Mouse (Mus musculus) midbrain, embryonic 13.5 days (tissue): ENCODE results near the gene Slc36a2. TPM values are rescaled to one million over a fixed set of nuclear protein-coding genes. Genes with fewer than 3 reads are reported as not detected.
"Not testable (repeated sequence)": the region's sequence is repeated elsewhere in the genome, so short reads cannot be mapped to it uniquely, and the experiment has no call there.

Experiments
- ATAC-seq: fragments of 200-750 bp; cut with Nextera tagmentation; 2 replicates; pipeline ENCODE4 v1.8.0; 2017; ENCODE audit warnings: mild to moderate bottlenecking, moderate TSS enrichment, moderate library complexity
- H3K27ac ChIP-seq: fragments of 300-500 bp; sonication (generic); 2 replicates; pipeline ENCODE4 v1.5.1; 2015; ENCODE audit warnings: inconsistent platforms, mild to moderate bottlenecking, moderate library complexity
- H3K27me3 ChIP-seq: fragments of 300-500 bp; sonication (generic); 2 replicates; pipeline ENCODE4 v1.6.1; 2015; ENCODE audit warnings: mild to moderate bottlenecking, inconsistent platforms
- H3K36me3 ChIP-seq: fragments of 300-500 bp; sonication (generic); 2 replicates; pipeline ENCODE4 v1.6.1; 2015; ENCODE audit warnings: mild to moderate bottlenecking, inconsistent platforms
- H3K4me1 ChIP-seq: fragments of 300-500 bp; sonication (generic); replicated peaks from 2 replicates; pipeline ENCODE4 v1.6.1; 2015; ENCODE audit warnings: inconsistent platforms
- H3K4me2 ChIP-seq: fragments of 300-500 bp; sonication (generic); replicated peaks from 2 replicates; pipeline ENCODE4 v1.6.1; 2015; ENCODE audit warnings: moderate library complexity, mild to moderate bottlenecking, inconsistent platforms
- H3K4me3 ChIP-seq: fragments of 300-500 bp; sonication (generic); replicated peaks from 2 replicates; pipeline ENCODE4 v1.5.1; 2015; ENCODE audit warnings: mild to moderate bottlenecking, inconsistent platforms
- H3K9ac ChIP-seq: fragments of 300-500 bp; sonication (generic); replicated peaks from 2 replicates; pipeline ENCODE4 v1.6.1; 2015; ENCODE audit warnings: mild to moderate bottlenecking, inconsistent platforms
- H3K9me3 ChIP-seq: fragments of 300-500 bp; sonication (generic); 2 replicates; pipeline ENCODE4 v1.6.1; 2016; ENCODE audit warnings: mild to moderate bottlenecking, inconsistent platforms
- WGBS: fragments of 180-500 bp; shearing (Covaris S2); methylation state at CpG from one replicate; pipeline ENCODE4 v1.1.7; 2015; 5-methylcytosine and 5-hydroxymethylcytosine counted together
- polyA plus RNA-seq: library from polyadenylated mRNA; unstranded; fragments of >200 nt; fragmentation: Nextera tagmentation; extraction: Ambion mirVana; gene quantifications from 2 replicates; pipeline ENCODE4 v1.2.1, GENCODE M21; 2015

Gene Slc36a2
- polyA plus RNA-seq, 1 experiment from 2014 or later, result 0.27 TPM

DNA sequence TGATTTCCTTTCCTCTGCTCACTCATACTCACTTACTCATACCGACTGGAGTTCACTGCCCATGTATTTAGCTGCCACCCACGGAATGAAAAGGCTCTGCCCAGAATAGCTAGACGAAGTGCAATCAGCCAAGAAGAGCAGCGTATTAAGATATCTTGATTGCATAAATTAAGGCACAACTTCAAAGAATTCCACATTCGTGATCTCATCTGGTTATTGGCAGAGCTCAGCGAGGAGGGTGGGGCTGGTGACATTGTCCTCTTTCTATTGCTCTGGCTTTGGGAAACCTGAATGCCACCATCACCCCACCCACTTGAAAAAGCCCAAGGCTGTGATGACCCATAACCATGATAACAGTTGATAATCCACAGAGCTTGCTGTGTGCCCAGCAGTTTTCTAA is 56.9 kb downstream of the Slc36a2 start:
- H3K27me3 ChIP-seq, result no peaks in the 10 kb centered on the region
- H3K4me1 ChIP-seq, result no peaks in the 10 kb centered on the region
- no peak for ATAC-seq
- no peaks in the 10 kb centered on the region for H3K36me3 ChIP-seq
- no peak overlapping the region for H3K9ac ChIP-seq
- H3K27ac ChIP-seq, result no peak overlapping the region
- H3K4me2 ChIP-seq, result no peak overlapping the region
- no peak overlapping the region for H3K4me3 ChIP-seq
- WGBS, result 60% methylated on average over 6 of the region's 6 CpGs
- H3K9me3 ChIP-seq, result no peaks in the 10 kb centered on the region

DNA sequence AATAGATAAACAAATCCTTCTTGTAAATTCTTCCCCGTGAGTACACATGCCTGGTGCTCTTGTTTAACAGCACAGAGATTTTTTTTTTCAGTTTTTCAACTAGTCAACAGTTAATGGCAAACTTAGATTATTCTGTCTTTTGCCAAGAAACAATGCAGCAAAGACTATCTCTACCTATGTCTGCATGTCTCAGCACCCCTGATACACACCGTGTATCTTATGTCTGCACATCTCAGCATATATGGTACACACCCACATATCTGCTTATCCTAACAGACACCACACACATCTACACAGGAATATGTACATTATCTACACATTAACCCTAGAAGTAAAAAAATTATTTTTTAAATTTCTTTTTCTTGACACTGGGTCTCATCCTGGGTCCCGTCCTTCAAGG is 58.2 kb downstream of the Slc36a2 start:
- H3K27ac ChIP-seq, result no peak overlapping the region
- H3K4me3 ChIP-seq, result no peak overlapping the region
- 83% methylated on average over 3 of the region's 3 CpGs for WGBS

DNA sequence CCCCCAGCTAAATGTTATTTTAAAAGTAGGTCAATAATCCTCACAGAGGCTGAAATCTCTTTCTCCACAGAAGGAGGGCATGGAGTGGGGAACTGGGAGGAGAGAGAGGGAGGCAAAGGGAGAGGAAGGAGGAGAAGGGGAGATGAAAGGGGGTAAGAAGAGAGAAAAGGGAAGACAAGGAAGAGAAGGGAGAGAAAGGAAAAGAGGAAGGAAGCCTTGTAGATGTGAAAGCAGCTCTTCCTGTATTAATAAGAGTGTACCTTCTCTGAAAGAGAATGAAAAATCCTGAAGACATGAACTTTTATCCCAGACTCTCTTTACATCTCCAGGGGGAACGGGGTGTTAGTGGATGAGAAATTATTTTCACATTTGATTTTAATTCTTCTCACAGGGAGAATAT is 63.4 kb downstream of the Slc36a2 start:
- Histone ChIP-seq H3K9ac (no peak overlapping the region), H3K27me3 (no peaks in the 10 kb centered on the region), H3K4me3 (no peak overlapping the region), H3K9me3 (peaks cover 3% of the 10 kb centered on the region; the same call in 1 of the 2 replicates), H3K4me2 (no peak overlapping the region), H3K36me3 (no peaks in the 10 kb centered on the region), H3K4me1 (no peaks in the 10 kb centered on the region), H3K27ac (no peak overlapping the region)
- ATAC-seq, result no peak
- 91% methylated on average over 1 of the region's 1 CpGs for WGBS

More for the DNA sequence above, 58.2 kb downstream of the Slc36a2 start:
- Histone ChIP-seq H3K27me3 (no peaks in the 10 kb centered on the region), H3K9me3 (no peaks in the 10 kb centered on the region), H3K9ac (no peak overlapping the region), H3K4me1 (no peaks in the 10 kb centered on the region), H3K36me3 (no peaks in the 10 kb centered on the region), H3K4me2 (no peak overlapping the region)
- ATAC-seq, result no peak

DNA sequence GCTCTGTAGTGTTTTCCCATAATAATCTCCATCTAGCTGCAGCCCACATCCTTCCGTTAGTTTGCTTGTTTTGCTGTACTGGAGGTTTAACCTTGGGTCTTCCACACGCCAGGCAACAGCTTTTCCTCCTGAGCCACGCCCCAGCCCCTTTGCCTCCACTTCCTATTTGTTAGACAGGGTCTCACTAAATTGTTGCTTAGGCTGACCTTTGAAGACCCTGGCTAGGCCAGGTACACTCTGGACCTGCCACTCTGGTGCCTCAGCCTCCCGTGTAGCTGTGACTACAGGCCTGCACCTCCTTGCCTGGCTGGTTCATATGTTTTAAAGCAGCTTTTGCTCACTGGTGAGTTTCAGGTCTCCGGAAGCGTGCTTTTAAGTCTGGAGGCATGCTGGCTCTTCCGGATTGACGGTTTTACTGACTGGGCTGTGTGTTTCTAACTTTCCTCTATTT is 64.0 kb downstream of the Slc36a2 start:
- 81% methylated on average over 8 of the region's 8 CpGs for WGBS
- H3K9me3 ChIP-seq, result peaks cover 3% of the 10 kb centered on the region; the same call in 1 of the 2 replicates
- H3K27me3 ChIP-seq, result no peaks in the 10 kb centered on the region
- H3K4me2 ChIP-seq, result no peak overlapping the region
- no peaks in the 10 kb centered on the region for H3K4me1 ChIP-seq
- H3K27ac ChIP-seq, result no peak overlapping the region
- H3K9ac ChIP-seq, result no peak overlapping the region
- H3K36me3 ChIP-seq, result no peaks in the 10 kb centered on the region
- ATAC-seq, result no peak
- H3K4me3 ChIP-seq, result no peak overlapping the region

DNA sequence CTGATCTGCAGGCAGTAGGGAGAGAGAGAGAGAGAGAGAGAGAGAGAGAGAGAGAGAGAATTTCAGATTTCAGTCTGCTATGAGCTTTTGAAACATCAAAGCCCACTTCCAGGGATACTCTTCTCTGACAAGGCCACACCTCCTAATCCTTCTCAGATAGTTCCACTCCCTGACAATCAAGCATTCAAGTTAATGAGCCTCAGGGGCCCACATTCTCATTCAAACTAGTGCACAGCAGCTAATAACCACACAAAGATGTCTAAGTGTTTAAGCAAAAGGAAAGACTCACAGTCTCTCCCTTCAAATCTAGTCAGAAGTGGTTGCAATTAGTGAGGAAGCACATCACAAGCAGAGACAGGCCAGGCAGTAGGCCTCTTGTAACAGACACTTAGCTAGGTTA is 64.6 kb downstream of the Slc36a2 start:
- Histone ChIP-seq H3K36me3 (no peaks in the 10 kb centered on the region), H3K9ac (no peak overlapping the region), H3K4me2 (no peak overlapping the region), H3K4me1 (no peaks in the 10 kb centered on the region), H3K9me3 (peaks cover 3% of the 10 kb centered on the region; the same call in 1 of the 2 replicates), H3K27me3 (no peaks in the 10 kb centered on the region), H3K27ac (no peak overlapping the region), H3K4me3 (no peak overlapping the region)
- ATAC-seq, result no peak

DNA sequence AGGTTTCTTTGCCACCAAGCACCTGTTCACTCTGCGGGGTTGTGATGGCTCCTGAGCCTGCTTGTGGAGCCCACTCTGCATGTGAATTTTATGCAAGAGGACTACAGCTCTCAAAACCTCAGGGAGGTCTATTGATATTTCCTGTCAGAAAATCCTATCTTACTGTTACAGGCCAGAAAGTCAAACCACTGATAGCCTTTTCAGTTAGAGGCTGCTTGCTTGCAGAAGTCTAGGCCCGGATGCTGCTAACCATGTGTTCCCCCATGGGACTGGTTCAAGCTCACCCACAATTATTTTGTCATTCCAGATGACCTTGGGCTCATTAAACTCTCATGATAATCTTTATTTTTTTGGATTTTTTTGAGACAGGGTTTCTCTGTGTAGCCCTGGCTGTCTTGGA is 67.8 kb downstream of the Slc36a2 start:
- Histone ChIP-seq H3K36me3 (no peaks in the 10 kb centered on the region), H3K4me2 (no peak overlapping the region), H3K27ac (no peak overlapping the region), H3K9me3 (peaks cover 3% of the 10 kb centered on the region; the same call in 1 of the 2 replicates), H3K4me1 (no peaks in the 10 kb centered on the region), H3K9ac (no peak overlapping the region), H3K27me3 (no peaks in the 10 kb centered on the region), H3K4me3 (no peak overlapping the region)
- WGBS, result 93% methylated on average over 2 of the region's 2 CpGs
- no peak for ATAC-seq

DNA sequence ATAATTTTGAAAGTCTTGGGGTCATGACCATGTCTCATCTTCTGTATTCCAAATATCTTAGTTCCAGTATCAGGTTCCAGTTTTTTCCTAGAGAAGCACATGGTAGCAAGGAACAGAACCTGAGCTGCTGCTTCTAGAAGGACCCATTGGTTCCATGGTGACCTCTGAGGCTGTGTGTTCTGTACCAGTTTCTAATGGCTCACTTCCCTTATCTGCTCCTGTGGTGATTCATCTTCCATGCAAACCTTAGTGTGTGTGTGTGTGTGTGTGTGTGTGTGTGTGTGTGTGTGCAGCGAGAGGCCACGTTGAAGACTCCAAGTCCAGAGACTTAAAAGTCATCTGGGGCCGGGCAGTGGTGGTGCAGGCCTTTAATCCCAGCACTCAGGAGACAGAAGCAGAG is 68.9 kb downstream of the Slc36a2 start:
- Histone ChIP-seq H3K4me2 (no peak overlapping the region), H3K4me1 (no peaks in the 10 kb centered on the region), H3K36me3 (no peaks in the 10 kb centered on the region), H3K27me3 (no peaks in the 10 kb centered on the region), H3K27ac (no peak overlapping the region), H3K9ac (no peak overlapping the region), H3K4me3 (no peak overlapping the region), H3K9me3 (peaks cover 3% of the 10 kb centered on the region; the same call in 1 of the 2 replicates)
- no peak for ATAC-seq
- WGBS, result 95% methylated on average over 3 of the region's 3 CpGs

DNA sequence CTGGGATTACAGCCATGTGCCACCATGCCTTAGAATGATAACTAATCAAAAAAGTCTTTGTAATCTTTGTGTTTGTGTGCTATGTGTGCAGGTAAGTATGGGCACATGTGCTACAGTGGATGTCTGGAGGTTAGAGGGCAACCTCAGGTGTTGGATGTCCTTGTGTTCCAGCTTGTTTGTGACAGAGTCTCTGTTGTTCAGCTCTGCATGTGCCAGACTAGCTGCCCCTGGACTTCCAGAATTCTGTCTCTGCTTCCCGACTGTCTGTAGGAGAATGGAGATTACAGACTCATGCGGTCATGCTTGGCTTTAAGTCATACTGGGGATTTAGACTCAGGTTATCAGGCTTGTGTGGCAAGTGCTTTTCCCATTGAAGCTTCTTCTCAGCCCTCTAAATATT is 70.6 kb downstream of the Slc36a2 start:
- Histone ChIP-seq H3K36me3 (peaks cover 9% of the 10 kb centered on the region; the same call in 1 of the 2 replicates), H3K4me2 (no peak overlapping the region), H3K27ac (no peak overlapping the region), H3K4me1 (no peaks in the 10 kb centered on the region), H3K27me3 (no peaks in the 10 kb centered on the region), H3K9me3 (no peaks in the 10 kb centered on the region), H3K4me3 (no peak overlapping the region), H3K9ac (no peak overlapping the region)
- 73% methylated on average over 2 of the region's 2 CpGs for WGBS
- ATAC-seq, result no peak

DNA sequence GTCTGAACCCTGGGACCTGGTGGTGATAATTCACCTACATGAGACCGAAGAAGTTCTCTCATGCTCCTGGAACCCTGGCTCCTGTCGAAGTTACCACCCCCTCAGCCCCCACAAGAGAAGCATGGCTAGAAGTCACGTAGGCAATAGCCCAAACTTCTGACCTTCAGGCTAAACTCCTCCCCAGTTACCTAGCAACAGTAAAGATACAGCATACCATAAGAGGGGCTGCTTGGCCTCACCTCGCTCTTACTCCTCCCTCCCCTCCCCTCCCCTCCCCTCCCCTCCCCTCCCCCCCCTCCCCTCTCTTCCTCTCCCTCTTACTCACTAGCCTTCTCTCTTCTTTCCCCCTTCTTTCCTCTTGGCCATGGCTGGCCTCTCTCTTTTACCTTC is 71.0 kb downstream of the Slc36a2 start:
- ATAC-seq, result not testable (repeated sequence)

DNA sequence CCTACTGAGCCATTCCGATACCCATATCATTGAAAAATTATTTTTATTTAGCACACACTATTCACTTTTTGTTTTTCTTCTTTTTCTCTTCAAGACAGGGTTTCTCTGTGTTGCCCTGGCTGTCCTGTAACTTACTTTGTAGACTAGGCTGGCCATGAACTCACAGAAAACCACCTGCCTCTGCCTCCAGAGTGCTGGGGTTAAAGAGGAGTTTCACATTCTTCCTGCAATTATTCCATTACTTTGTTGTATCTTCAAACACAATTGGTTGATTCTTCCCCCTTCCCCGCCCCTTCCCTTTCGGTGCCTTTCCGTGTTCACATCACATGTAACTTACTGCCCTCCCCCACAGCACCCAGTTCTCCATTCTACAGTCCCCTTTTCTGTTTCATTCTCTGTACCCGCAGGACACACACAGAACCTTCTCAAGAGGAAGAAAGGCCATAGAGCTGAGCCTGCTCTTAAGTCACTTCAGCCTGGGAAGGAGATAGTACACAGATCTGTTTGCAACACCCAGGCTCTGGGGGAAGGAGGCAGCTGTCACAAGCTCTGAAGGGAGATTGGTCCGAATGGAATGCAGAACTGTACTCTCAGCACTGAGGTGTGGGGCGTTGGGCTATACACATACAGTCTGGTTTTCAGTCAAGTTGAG is 71.5 kb downstream of the Slc36a2 start:
- Histone ChIP-seq H3K4me2 (no peak overlapping the region), H3K27ac (no peak overlapping the region), H3K4me3 (no peak overlapping the region), H3K27me3 (no peaks in the 10 kb centered on the region), H3K9me3 (no peaks in the 10 kb centered on the region), H3K9ac (no peak overlapping the region), H3K36me3 (peaks cover 19% of the 10 kb centered on the region), H3K4me1 (no peaks in the 10 kb centered on the region)
- ATAC-seq, result no peak
- 71% methylated on average over 7 of the region's 7 CpGs for whole genome bisulfite sequencing

More for the DNA sequence above, 71.0 kb downstream of the Slc36a2 start:
- H3K27me3 ChIP-seq, H3K4me3 ChIP-seq, H3K9ac ChIP-seq, H3K27ac ChIP-seq, H3K9me3 ChIP-seq, H3K4me2 ChIP-seq, H3K4me1 ChIP-seq: not testable (repeated sequence)
- WGBS, result 49% methylated on average over 4 of the region's 4 CpGs
- peaks cover 13% of the 10 kb centered on the region for H3K36me3 ChIP-seq

DNA sequence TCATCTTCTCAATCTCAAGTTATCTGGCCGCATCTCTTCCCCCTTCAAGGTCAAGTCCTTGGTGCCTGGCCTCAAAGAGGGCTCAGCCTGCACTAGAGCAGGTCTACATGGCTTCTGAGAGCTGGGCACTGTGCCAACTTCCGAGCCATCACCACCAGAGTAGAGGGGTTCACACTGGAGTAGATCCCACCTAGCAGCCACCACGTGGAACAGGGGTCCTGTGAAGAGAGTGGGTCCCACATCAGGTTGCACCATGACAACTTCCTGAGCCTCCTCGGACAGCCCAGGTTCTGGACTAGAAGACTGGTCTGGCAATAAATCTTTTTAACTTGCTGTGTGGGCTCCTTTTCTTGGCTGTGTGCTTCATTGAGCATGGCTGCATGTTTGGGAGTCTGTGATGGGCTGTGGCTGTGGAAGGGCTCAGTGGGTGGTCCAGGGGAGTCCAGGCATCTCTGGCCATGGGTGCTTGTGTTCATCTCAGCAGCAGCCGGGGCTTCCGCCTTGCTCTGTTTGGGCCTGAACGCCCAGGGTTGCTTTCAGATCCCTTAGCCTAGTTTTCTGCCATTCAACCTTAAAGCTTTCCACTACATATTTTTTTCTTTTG is 74.2 kb downstream of the Slc36a2 start:
- Histone ChIP-seq H3K9ac (no peak overlapping the region), H3K27me3 (no peaks in the 10 kb centered on the region), H3K4me2 (no peak overlapping the region), H3K9me3 (no peaks in the 10 kb centered on the region), H3K4me1 (no peaks in the 10 kb centered on the region), H3K36me3 (peaks cover 21% of the 10 kb centered on the region), H3K27ac (no peak overlapping the region), H3K4me3 (no peak overlapping the region)
- WGBS, result 82% methylated on average over 7 of the region's 7 CpGs
- ATAC-seq, result no peak

DNA sequence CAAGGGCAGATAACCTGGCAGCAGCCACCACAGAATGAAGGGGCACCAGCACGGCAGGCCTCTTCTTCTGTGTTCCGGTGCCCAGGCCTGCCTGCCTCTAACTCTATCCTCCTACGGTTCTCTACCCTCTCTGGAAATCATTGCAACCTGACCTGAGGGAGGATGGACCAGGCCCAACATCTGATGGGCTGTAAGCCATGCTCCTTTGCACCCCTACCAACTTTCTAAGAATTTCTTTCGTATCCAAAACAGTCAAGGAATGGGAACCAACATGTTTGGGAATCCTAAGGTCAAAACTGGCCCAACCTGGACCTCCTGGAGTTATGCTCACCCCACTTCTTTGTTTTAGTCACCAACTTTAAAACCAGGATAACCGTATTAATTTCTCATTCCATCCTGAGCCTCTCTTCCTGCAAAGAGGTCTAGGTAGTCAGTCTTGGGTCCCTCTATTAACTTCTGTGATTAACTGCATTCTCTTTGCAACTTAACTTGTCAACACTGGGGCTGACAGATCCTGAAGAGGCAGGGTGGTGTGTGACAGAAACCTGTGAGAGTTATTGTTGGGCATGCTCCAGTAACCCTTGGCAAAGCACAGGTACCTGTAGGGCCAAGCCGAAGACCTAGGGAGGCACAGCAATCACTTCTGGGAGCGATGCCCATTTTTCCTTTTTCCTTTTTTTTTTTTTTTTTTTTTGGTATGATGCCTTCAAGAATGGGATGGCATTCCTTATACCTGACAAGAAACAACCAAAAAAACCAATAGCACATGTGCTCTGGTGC is 75.2 kb downstream of the Slc36a2 start:
- no peak overlapping the region for H3K9ac ChIP-seq
- WGBS, result 93% methylated on average over 7 of the region's 7 CpGs
- no peak overlapping the region for H3K27ac ChIP-seq
- H3K4me1 ChIP-seq, result no peaks in the 10 kb centered on the region
- H3K27me3 ChIP-seq, result no peaks in the 10 kb centered on the region
- peaks cover 21% of the 10 kb centered on the region for H3K36me3 ChIP-seq
- ATAC-seq, result no peak
- H3K4me2 ChIP-seq, result no peak overlapping the region
- no peaks in the 10 kb centered on the region for H3K9me3 ChIP-seq
- no peak overlapping the region for H3K4me3 ChIP-seq
